Mouse (Mus musculus): ENCODE results near the gene Rabgef1.

GRCm38 (mm10) chr5:130184193-130184856, 12.7 kb downstream of the Rabgef1 start:
- TF ChIP-seq CTCF (conservative IDR thresholded peaks at IDR 0.05; ENCODE audit: low read length) (no peak), POU5F1 (IDR thresholded peaks at IDR 0.05; ENCODE audit: borderline replicate concordance, low read length) (no peak)
